Mouse (Mus musculus) E14TG2a.4 (cell line): ENCODE measurements around the gene Gm20736.
"Not testable (repeated sequence)": the region's sequence is repeated elsewhere in the genome, so short reads cannot be mapped to it uniquely, and the experiment has no call there.

ENCODE experiments used
- CTCF ChIP-seq: conservative IDR thresholded peaks from 2 replicates; pipeline ENCODE4 v1.5.1; 2014; ENCODE audit warnings: low read length
- NANOG ChIP-seq: IDR thresholded peaks from 2 replicates; pipeline ENCODE4 v1.6.1; 2014; ENCODE audit warnings: borderline replicate concordance, low read length, mixed read lengths

DNA sequence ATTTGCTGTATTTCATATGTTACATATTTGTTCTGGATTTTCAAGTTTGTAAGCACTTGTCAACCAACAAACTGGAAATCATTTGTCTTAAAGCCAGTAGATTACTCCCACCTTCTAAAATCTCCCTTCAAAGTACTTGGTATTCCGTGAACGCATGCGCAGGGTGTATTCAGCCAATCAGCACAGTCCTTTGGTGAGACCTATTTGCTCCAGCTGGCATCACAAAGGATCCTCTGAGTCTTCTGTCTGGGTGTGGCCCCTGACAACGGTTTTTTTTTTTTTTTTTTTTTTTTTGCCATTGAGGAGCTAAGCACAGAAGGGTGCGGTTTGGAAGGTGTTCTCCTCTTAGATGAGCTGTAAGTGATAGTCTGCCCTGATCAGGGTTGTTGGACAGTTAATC lies at the start of gene Gm20736:
- not testable (repeated sequence) for TF ChIP-seq CTCF, NANOG
